Mouse (Mus musculus): ENCODE data around the gene Leng9. TPM values are rescaled to one million over a fixed set of nuclear protein-coding genes. Genes with fewer than 3 reads are reported as not detected.

Gene Leng9
- total and polyA plus RNA-seq, 2 experiments from 2014 or later, result 4.2 to 4.4 TPM

DNA sequence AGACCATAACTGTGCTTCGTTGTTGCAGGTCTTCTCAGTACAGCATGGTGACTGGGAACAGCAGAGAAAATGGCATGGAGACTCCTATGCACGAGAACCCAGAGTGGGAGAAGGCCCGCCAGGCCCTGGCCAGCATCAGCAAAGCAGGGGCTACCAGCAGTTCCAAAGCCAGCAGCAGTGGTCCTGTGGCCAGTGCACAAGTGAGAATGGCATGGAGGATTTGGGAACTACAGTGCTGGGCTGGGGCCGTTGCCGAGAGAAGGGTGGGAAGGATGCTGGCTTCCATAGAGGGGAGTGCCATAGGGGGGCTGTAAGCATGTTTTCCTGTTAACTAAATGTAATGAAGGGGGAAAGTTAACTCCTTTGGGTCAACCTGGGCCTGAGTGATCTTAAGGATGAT is 10.8 kb downstream of the Leng9 start:
- H3K9ac ChIP-seq (replicated peaks; ENCODE audit: low read length), result no peak overlapping the region
- no peaks in the 10 kb centered on the region for H3K27me3 ChIP-seq (ENCODE audit: insufficient read depth, low read length)
- 96% methylated on average over 5 of the region's 5 CpGs for WGBS
- H3K27ac ChIP-seq, result no peak overlapping the region
- no peak overlapping the region for H3K4me2 ChIP-seq (ENCODE audit: low read depth, low read length)
- DNase-seq (ENCODE audit: low spot score) (no peak), ATAC-seq (no peak)
- H3K9me3 ChIP-seq (ENCODE audit: low read length), result no peaks in the 10 kb centered on the region
- TF ChIP-seq CTCF (IDR thresholded peaks at IDR 0.05; ENCODE audit: low read depth), result no peak
- H3K36me3 ChIP-seq (ENCODE audit: insufficient read depth, low read length), result peaks cover 54% of the 10 kb centered on the region
- peaks cover 9% of the 10 kb centered on the region; the same call in 1 of the 2 replicates for H3K4me1 ChIP-seq (ENCODE audit: insufficient read depth, low read length)
- H3K4me3 ChIP-seq (ENCODE audit: low read length), result no peak overlapping the region

DNA sequence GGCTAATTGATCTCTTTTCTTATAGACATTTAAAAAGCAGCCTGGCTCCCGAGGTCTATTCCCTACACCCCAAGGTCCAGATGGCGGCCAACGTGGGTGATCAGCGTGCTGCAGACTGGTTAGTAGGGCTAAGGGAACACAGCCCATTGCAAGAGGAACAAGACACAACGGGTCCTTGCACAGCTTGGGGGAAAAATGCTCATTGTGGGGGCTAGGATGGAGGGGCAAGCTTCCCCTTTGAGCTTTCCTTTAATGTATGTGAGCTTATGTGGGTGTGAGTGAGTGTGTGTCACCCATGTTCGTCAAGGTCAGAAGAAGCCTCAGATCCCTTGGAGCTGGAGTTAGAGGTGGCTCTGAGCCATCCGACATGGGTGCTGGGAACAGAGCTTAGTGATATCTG is 11.5 kb downstream of the Leng9 start:
- TF ChIP-seq CTCF (IDR thresholded peaks at IDR 0.05; ENCODE audit: low read depth), result no peak
- Histone ChIP-seq H3K27ac (no peak overlapping the region), H3K9ac (replicated peaks; ENCODE audit: low read length) (no peak overlapping the region), H3K36me3 (ENCODE audit: insufficient read depth, low read length) (peaks cover 54% of the 10 kb centered on the region), H3K9me3 (ENCODE audit: low read length) (no peaks in the 10 kb centered on the region), H3K4me3 (ENCODE audit: low read length) (no peak overlapping the region), H3K27me3 (ENCODE audit: insufficient read depth, low read length) (no peaks in the 10 kb centered on the region), H3K4me2 (ENCODE audit: low read depth, low read length) (no peak overlapping the region), H3K4me1 (ENCODE audit: insufficient read depth, low read length) (peaks cover 9% of the 10 kb centered on the region; the same call in 1 of the 2 replicates)
- DNase-seq (ENCODE audit: low spot score) (no peak), ATAC-seq (no peak)
- 94% methylated on average over 7 of the region's 7 CpGs for WGBS

DNA sequence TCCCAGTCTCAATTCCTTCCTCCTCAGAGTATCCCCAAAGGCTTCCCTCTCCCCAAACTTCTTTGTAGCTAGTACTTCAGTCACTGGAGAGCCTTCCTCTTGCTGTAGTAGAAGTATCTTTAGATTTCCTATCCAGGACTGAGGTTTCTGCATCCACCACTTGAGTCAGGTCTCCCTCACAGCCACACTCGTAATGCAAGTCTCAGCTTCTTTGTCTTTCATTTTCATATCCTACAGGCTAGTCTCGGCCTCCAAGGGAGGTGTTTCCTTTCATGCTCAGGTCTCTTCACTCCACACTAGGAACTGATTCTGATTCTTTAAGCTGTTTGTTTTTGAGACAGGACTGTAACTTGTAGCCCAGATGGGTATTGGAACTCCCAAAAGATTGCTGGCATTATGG is 12.0 kb downstream of the Leng9 start:
- Histone ChIP-seq H3K27me3 (ENCODE audit: insufficient read depth, low read length) (no peaks in the 10 kb centered on the region), H3K4me1 (ENCODE audit: insufficient read depth, low read length) (peaks cover 9% of the 10 kb centered on the region; the same call in 1 of the 2 replicates), H3K9ac (replicated peaks; ENCODE audit: low read length) (peak overlapping the region; percentile 83; the same call in 1 of the 2 replicates), H3K4me3 (ENCODE audit: low read length) (peak overlapping the region; percentile 79), H3K27ac (no peak overlapping the region), H3K36me3 (ENCODE audit: insufficient read depth, low read length) (peaks cover 52% of the 10 kb centered on the region), H3K4me2 (ENCODE audit: low read depth, low read length) (peak overlapping the region; percentile 93), H3K9me3 (ENCODE audit: low read length) (no peaks in the 10 kb centered on the region)
- 66% methylated on average over 2 of the region's 2 CpGs for WGBS
- ATAC-seq (no peak), DNase-seq (ENCODE audit: low spot score) (no peak)
- TF ChIP-seq CTCF (IDR thresholded peaks at IDR 0.05; ENCODE audit: low read depth), result no peak

- no peaks in the 10 kb centered on the region for H3K9me3 ChIP-seq (ENCODE audit: low read length)
- peak overlapping the region; percentile 79 for H3K4me3 ChIP-seq (ENCODE audit: low read length)
- 51% methylated on average over 3 of the region's 3 CpGs for WGBS
- ATAC-seq (no peak), DNase-seq (ENCODE audit: low spot score) (no peak)
- H3K27me3 ChIP-seq (ENCODE audit: insufficient read depth, low read length), result no peaks in the 10 kb centered on the region
- H3K36me3 ChIP-seq (ENCODE audit: insufficient read depth, low read length), result peaks cover 48% of the 10 kb centered on the region
- H3K4me1 ChIP-seq (ENCODE audit: insufficient read depth, low read length), result peaks cover 9% of the 10 kb centered on the region; the same call in 1 of the 2 replicates
- TF ChIP-seq CTCF (IDR thresholded peaks at IDR 0.05; ENCODE audit: low read depth), result no peak
- H3K9ac ChIP-seq (replicated peaks; ENCODE audit: low read length), result peak overlapping the region; percentile 83
- H3K27ac ChIP-seq, result peak overlapping the region; percentile 99
- H3K4me2 ChIP-seq (ENCODE audit: low read depth, low read length), result peak overlapping the region; percentile 93
Observed at GRCm38 (mm10) chr7:4137746-4138145, 12.4 kb downstream of the Leng9 start.

DNA sequence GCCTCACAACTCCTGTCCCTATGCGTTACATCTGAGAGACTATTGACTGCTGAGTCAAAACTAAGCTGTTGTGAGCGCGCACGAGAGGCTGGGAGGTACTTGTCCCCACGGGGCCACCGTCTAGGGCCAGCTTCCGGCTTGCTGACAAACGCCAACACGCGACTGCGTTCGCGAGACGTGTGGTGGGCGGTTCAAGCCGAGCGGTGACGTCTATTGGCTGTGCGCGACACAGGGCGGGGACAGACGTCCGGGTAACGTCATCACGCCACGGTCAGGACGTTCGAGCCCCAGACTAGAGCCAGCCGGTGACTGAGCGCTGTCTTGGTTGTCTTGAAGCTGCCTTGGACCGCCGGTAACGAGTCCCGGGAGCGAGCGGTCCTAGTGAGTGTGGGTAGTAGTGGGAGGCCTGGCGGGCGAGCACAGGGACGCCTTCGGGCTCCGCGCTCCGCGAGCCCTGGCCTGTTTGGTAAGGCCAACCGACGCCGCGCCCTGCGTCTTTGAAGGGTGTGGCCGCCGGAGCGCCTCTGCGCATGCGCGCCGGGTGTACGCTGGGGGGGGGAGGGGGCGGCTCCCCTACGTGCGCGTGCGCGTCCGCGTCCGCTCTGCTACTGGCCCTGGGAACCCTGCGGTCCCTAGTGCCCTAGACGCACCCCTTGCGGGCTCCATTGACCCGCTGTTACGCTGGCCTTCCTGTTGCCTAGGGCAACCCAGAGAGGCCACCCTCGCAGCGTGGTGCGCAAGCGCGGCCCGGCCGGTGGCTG is 13.2 kb downstream of the Leng9 start, which contains the start of gene Leng8:
TSS of gene Leng8 (plus strand) at position 269 of the 761 bp plus-strand sequence.
- Histone ChIP-seq H3K9ac (replicated peaks; ENCODE audit: low read length) (peak within 1 kb of the TSS; percentile 83), H3K4me2 (ENCODE audit: low read depth, low read length) (peak within 1 kb of the TSS; percentile 93), H3K9me3 (ENCODE audit: low read length) (no peaks in the 10 kb centered on the region), H3K4me1 (ENCODE audit: insufficient read depth, low read length) (peaks cover 9% of the 10 kb centered on the region; the same call in 1 of the 2 replicates), H3K36me3 (ENCODE audit: insufficient read depth, low read length) (peaks cover 40% of the 10 kb centered on the region), H3K27me3 (ENCODE audit: insufficient read depth, low read length) (no peaks in the 10 kb centered on the region), H3K4me3 (ENCODE audit: low read length) (peak within 1 kb of the TSS; percentile 79), H3K27ac (peak within 1 kb of the TSS; percentile 99)
- ATAC-seq (peak; percentile 99), DNase-seq (ENCODE audit: low spot score) (peak; percentile 100)
- TF ChIP-seq CTCF (IDR thresholded peaks at IDR 0.05; ENCODE audit: low read depth), result peak; percentile 27; the same call in 1 of the 2 replicates
- under 1% methylated on average over 70 of the region's 78 CpGs for WGBS

GRCm38 (mm10) chr7:4136404-4136770 is 13.8 kb downstream of the Leng9 start:
- H3K4me3 ChIP-seq (ENCODE audit: low read length), result peak overlapping the region; percentile 79
- H3K4me1 ChIP-seq (ENCODE audit: insufficient read depth, low read length), result peaks cover 9% of the 10 kb centered on the region; the same call in 1 of the 2 replicates
- H3K27me3 ChIP-seq (ENCODE audit: insufficient read depth, low read length), result no peaks in the 10 kb centered on the region
- WGBS, result 1% methylated on average over 16 of the region's 16 CpGs
- peak; percentile 6; the same call in 1 of the 2 replicates for TF ChIP-seq CTCF (IDR thresholded peaks at IDR 0.05; ENCODE audit: low read depth)
- peak overlapping the region; percentile 93 for H3K4me2 ChIP-seq (ENCODE audit: low read depth, low read length)
- peaks cover 34% of the 10 kb centered on the region for H3K36me3 ChIP-seq (ENCODE audit: insufficient read depth, low read length)
- DNase-seq (ENCODE audit: low spot score) (no peak), ATAC-seq (peak; percentile 25)
- H3K9ac ChIP-seq (replicated peaks; ENCODE audit: low read length), result peak overlapping the region; percentile 83
- no peaks in the 10 kb centered on the region for H3K9me3 ChIP-seq (ENCODE audit: low read length)
- peak overlapping the region; percentile 99 for H3K27ac ChIP-seq

- Histone ChIP-seq H3K27ac (no peak overlapping the region), H3K9me3 (ENCODE audit: low read length) (no peaks in the 10 kb centered on the region), H3K4me3 (ENCODE audit: low read length) (no peak overlapping the region), H3K4me2 (ENCODE audit: low read depth, low read length) (no peak overlapping the region), H3K9ac (replicated peaks; ENCODE audit: low read length) (no peak overlapping the region), H3K27me3 (ENCODE audit: insufficient read depth, low read length) (no peaks in the 10 kb centered on the region), H3K36me3 (ENCODE audit: insufficient read depth, low read length) (peaks cover 20% of the 10 kb centered on the region), H3K4me1 (ENCODE audit: insufficient read depth, low read length) (peaks cover 9% of the 10 kb centered on the region; the same call in 1 of the 2 replicates)
- WGBS, result 82% methylated on average over 5 of the region's 5 CpGs
- DNase-seq (ENCODE audit: low spot score), result no peak
- ATAC-seq, result no peak
- TF ChIP-seq CTCF (IDR thresholded peaks at IDR 0.05; ENCODE audit: low read depth), result no peak
Observed at GRCm38 (mm10) chr7:4134911-4135310, 15.3 kb downstream of the Leng9 start.
